Mouse (Mus musculus): ENCODE data around the gene Map6. TPM values are rescaled to one million over a fixed set of nuclear protein-coding genes. Genes with fewer than 3 reads are reported as not detected.

The Map6 gene
- total RNA-seq, 2 experiments from 2014 or later: 134 to 141 TPM

GRCm38 (mm10) chr7:99312058-99312457, 44.8 kb downstream of the Map6 start:
- DNase-seq (ENCODE audit: low spot score in 2 of 2): no peak

- DNase-seq (ENCODE audit: low spot score in 2 of 2): no peak
Observed at GRCm38 (mm10) chr7:99312671-99313143, 45.5 kb downstream of the Map6 start.

- DNase-seq (ENCODE audit: low spot score in 2 of 2): no peak
Observed at GRCm38 (mm10) chr7:99313253-99313652, 46.0 kb downstream of the Map6 start.

- DNase-seq (ENCODE audit: low spot score in 2 of 2): no peak
Observed at GRCm38 (mm10) chr7:99314565-99314964, 47.3 kb downstream of the Map6 start.

- no peak for DNase-seq (ENCODE audit: low spot score in 2 of 2)
Observed at GRCm38 (mm10) chr7:99316207-99316606, 49.0 kb downstream of the Map6 start.

- no peak for DNase-seq (ENCODE audit: low spot score in 2 of 2)
Observed at GRCm38 (mm10) chr7:99317475-99317874, 50.2 kb downstream of the Map6 start.

- DNase-seq (ENCODE audit: low spot score in 2 of 2): no peak
Observed at GRCm38 (mm10) chr7:99320524-99320923, 53.3 kb downstream of the Map6 start.

- no peak for DNase-seq (ENCODE audit: low spot score in 2 of 2)
Observed at GRCm38 (mm10) chr7:99322691-99323320, 55.6 kb downstream of the Map6 start.

- DNase-seq (ENCODE audit: low spot score in 2 of 2): no peak
Observed at GRCm38 (mm10) chr7:99323321-99323700, 56.1 kb downstream of the Map6 start.

GRCm38 (mm10) chr7:99324810-99325209, 57.6 kb downstream of the Map6 start:
- DNase-seq (ENCODE audit: low spot score in 2 of 2): no peak

GRCm38 (mm10) chr7:99326128-99326527, 58.9 kb downstream of the Map6 start:
- no peak for DNase-seq (ENCODE audit: low spot score in 2 of 2)

GRCm38 (mm10) chr7:99328847-99329246, 61.6 kb downstream of the Map6 start:
- DNase-seq (ENCODE audit: low spot score in 2 of 2): no peak

- no peak for DNase-seq (ENCODE audit: low spot score in 2 of 2)
Observed at GRCm38 (mm10) chr7:99330012-99330411, 62.8 kb downstream of the Map6 start.

GRCm38 (mm10) chr7:99332774-99333480, 65.7 kb downstream of the Map6 start:
- DNase-seq (ENCODE audit: low spot score in 2 of 2): peak; percentile 58 to 83

- DNase-seq (ENCODE audit: low spot score in 2 of 2): no peak
Observed at GRCm38 (mm10) chr7:99340736-99341135, 73.5 kb downstream of the Map6 start.

GRCm38 (mm10) chr7:99343577-99343976, 76.3 kb downstream of the Map6 start:
- no peak for DNase-seq (ENCODE audit: low spot score in 2 of 2)

- no peak for DNase-seq (ENCODE audit: low spot score in 2 of 2)
Observed at GRCm38 (mm10) chr7:99347268-99347667, 80.0 kb downstream of the Map6 start.

GRCm38 (mm10) chr7:99348883-99349282, 81.6 kb downstream of the Map6 start:
- DNase-seq (ENCODE audit: low spot score in 2 of 2): no peak

GRCm38 (mm10) chr7:99349782-99350720, 82.8 kb downstream of the Map6 start:
- no peak for DNase-seq (ENCODE audit: low spot score in 2 of 2)

- DNase-seq (ENCODE audit: low spot score in 2 of 2): no peak
Observed at GRCm38 (mm10) chr7:99351104-99351801, 84.0 kb downstream of the Map6 start.

Measured in left cerebral cortex, adult 18-20 months (tissue).